Mouse (Mus musculus) heart, adult 10 weeks (tissue): ENCODE data around the gene Nr4a1. TPM values are rescaled to one million over a fixed set of nuclear protein-coding genes. Genes with fewer than 3 reads are reported as not detected.

Experiments
- polyA plus RNA-seq: library from polyadenylated mRNA; stranded (reverse); fragments of 350-450 nt; fragmentation: Illumina TruSeq; extraction: RNeasy Lipid Tissue Mini Kit (QIAGEN cat#74804); gene quantifications from one replicate; pipeline ENCODE4 v1.2.3, GENCODE M21; 2014; ENCODE audit warnings: low read depth, low replicate concordance

The Nr4a1 gene
- polyA plus RNA-seq: 58.5 TPM

GRCm38 (mm10) chr15:101253886-101254795 lies at the start of gene Nr4a1:
Gene Nr4a1, plus strand, starts transcription at chr15:101254269.

GRCm38 (mm10) chr15:101224006-101224906 lies 29.8 kb upstream of the Nr4a1 start, which contains the start of gene Grasp:
Gene Grasp, plus strand, starts transcription at chr15:101224188.

GRCm38 (mm10) chr15:101283911-101284750 lies 30.1 kb downstream of the Nr4a1 start, which contains the start of gene Atg101:
Gene Atg101, plus strand, starts transcription at chr15:101284272.

GRCm38 (mm10) chr15:101293025-101293621 lies 39.1 kb downstream of the Nr4a1 start, which contains the start of gene 6030408B16Rik:
Gene 6030408B16Rik, plus strand, starts transcription at chr15:101293212.

Other genes with a start within 250 kb of the Nr4a1 start
- not detected for gene Gm47841, start 206.9 kb upstream of the Nr4a1 start, polyA plus RNA-seq
- 1.4 TPM for gene Fignl2, start 175.7 kb upstream of the Nr4a1 start, polyA plus RNA-seq
- gene Ankrd33, start 138.5 kb upstream of the Nr4a1 start, polyA plus RNA-seq: not detected
- gene Acvrl1, start 125.7 kb upstream of the Nr4a1 start, polyA plus RNA-seq: 25.1 TPM
- 10.9 TPM for gene Acvr1b, start 80.2 kb upstream of the Nr4a1 start, polyA plus RNA-seq
- gene Grasp, start 30.1 kb upstream of the Nr4a1 start, polyA plus RNA-seq: 5.7 TPM
- 19.5 TPM for gene Atg101, start 30.0 kb downstream of the Nr4a1 start, polyA plus RNA-seq
- gene 6030408B16Rik, start 38.9 kb downstream of the Nr4a1 start, polyA plus RNA-seq: 1.1 TPM
- gene Krt80, start 115.9 kb downstream of the Nr4a1 start, polyA plus RNA-seq: 1.9 TPM
- gene Krt7, start 156.8 kb downstream of the Nr4a1 start, polyA plus RNA-seq: 2.1 TPM
- gene Krt87, start 184.5 kb downstream of the Nr4a1 start, polyA plus RNA-seq: not detected
- not detected for gene Krt88, start 193.5 kb downstream of the Nr4a1 start, polyA plus RNA-seq
- gene Krt81, start 209.5 kb downstream of the Nr4a1 start, polyA plus RNA-seq: not detected
- not detected for gene Krt86, start 219.2 kb downstream of the Nr4a1 start, polyA plus RNA-seq
- gene Krt83, start 237.2 kb downstream of the Nr4a1 start, polyA plus RNA-seq: not detected